Mouse (Mus musculus) forebrain, embryonic 11.5 days (tissue): ENCODE measurements around the gene St6gal1. TPM values are rescaled to one million over a fixed set of nuclear protein-coding genes. Genes with fewer than 3 reads are reported as not detected.
A peak's percentile ranks its signal among the peaks of the same experiment; 100 is the strongest.
"Not testable (repeated sequence)": the region's sequence is repeated elsewhere in the genome, so short reads cannot be mapped to it uniquely, and the experiment has no call there.

Source experiments
- ATAC-seq: fragments of 200-750 bp; cut with Nextera tagmentation; replicated peaks from 2 replicates; pipeline ENCODE4 v1.8.0; 2017; ENCODE audit warnings: moderate TSS enrichment; ENCODE audit not compliant: low FRiP score
- DNase-seq: peaks from one replicate; pipeline ENCODE4 v3.0.0-alpha.2; 2017; ENCODE audit warnings: low spot score
- H3K27ac ChIP-seq: fragments of 300-500 bp; sonication (generic); 2 replicates; pipeline ENCODE4 v1.5.1; 2014; ENCODE audit warnings: low read depth, low read length
- H3K27me3 ChIP-seq: fragments of 300-500 bp; sonication (generic); 2 replicates; pipeline ENCODE4 v1.6.1; 2014; ENCODE audit warnings: mild to moderate bottlenecking, low read length, mixed read lengths; ENCODE audit not compliant: control insufficient read depth, insufficient read depth
- H3K36me3 ChIP-seq: fragments of 300-500 bp; sonication (generic); 2 replicates; pipeline ENCODE4 v1.6.1; 2014; ENCODE audit warnings: mild to moderate bottlenecking, low read length, moderate library complexity, mixed read lengths; ENCODE audit not compliant: control insufficient read depth, insufficient read depth
- H3K4me1 ChIP-seq: fragments of 300-500 bp; sonication (generic); replicated peaks from 2 replicates; pipeline ENCODE4 v1.6.1; 2014; ENCODE audit warnings: low read length, mixed read lengths; ENCODE audit not compliant: control insufficient read depth, insufficient read depth
- H3K4me2 ChIP-seq: fragments of 300-500 bp; sonication (generic); 2 replicates; pipeline ENCODE4 v1.6.1; 2014; ENCODE audit warnings: low read depth, mild to moderate bottlenecking, low read length, moderate library complexity, mixed read lengths; ENCODE audit not compliant: severe bottlenecking
- H3K4me3 ChIP-seq: fragments of 300-500 bp; sonication (generic); 2 replicates; pipeline ENCODE4 v1.5.1; 2014; ENCODE audit warnings: low read depth, low read length
- H3K9ac ChIP-seq: fragments of 300-500 bp; sonication (generic); 2 replicates; pipeline ENCODE4 v1.6.1; 2014; ENCODE audit warnings: low read length
- H3K9me3 ChIP-seq: fragments of 300-500 bp; sonication (generic); 2 replicates; pipeline ENCODE4 v1.6.1; 2016; ENCODE audit warnings: low read length, mixed read lengths; ENCODE audit not compliant: control insufficient read depth
- WGBS: fragments of 180-500 bp; shearing (Covaris S2); extraction: QIAGEN DNeasy Blood & Tissue Kit; methylation state at CpG from one replicate; pipeline ENCODE4 v1.1.7; 2014; 5-methylcytosine and 5-hydroxymethylcytosine counted together
- polyA plus RNA-seq: library from polyadenylated mRNA; unstranded; fragments of >200 nt; fragmentation: Nextera tagmentation; extraction: Ambion mirVana; gene quantifications from 2 replicates; pipeline ENCODE4 v1.2.1, GENCODE M21; 2014

The St6gal1 gene
- polyA plus RNA-seq, result 24.7 TPM in 2 replicates

- peak within 1 kb of the TSS; percentile 97 for H3K9ac ChIP-seq
- WGBS, result under 1% methylated on average over 20 of the region's 20 CpGs
- H3K36me3 ChIP-seq, result no peaks in the 10 kb centered on the region
- H3K4me3 ChIP-seq, result peak within 1 kb of the TSS; percentile 78
- peak within 1 kb of the TSS; percentile 92 for H3K4me2 ChIP-seq
- peak within 1 kb of the TSS; percentile 71 for H3K27ac ChIP-seq
- ATAC-seq (peak; percentile 62), DNase-seq (peak; percentile 88)
- peaks cover 6% of the 10 kb centered on the region; the same call in 1 of the 2 replicates for H3K4me1 ChIP-seq
- H3K27me3 ChIP-seq, result no peaks in the 10 kb centered on the region; the same call in 1 of the 2 replicates
- H3K9me3 ChIP-seq, result no peaks in the 10 kb centered on the region
Measured at GRCm38 (mm10) chr16:23224671-23225068, at the start of gene St6gal1. Gene St6gal1, plus strand, starts transcription at chr16:23224740.

GRCm38 (mm10) chr16:23174855-23175254 lies 49.7 kb upstream of the St6gal1 start:
- DNase-seq (no peak), ATAC-seq (no peak)
- H3K4me1 ChIP-seq, result no peaks in the 10 kb centered on the region
- no peak overlapping the region for H3K27ac ChIP-seq
- no peak overlapping the region for H3K9ac ChIP-seq
- H3K27me3 ChIP-seq, result no peaks in the 10 kb centered on the region
- H3K9me3 ChIP-seq, result no peaks in the 10 kb centered on the region
- WGBS, result 90% methylated on average over 5 of the region's 5 CpGs
- no peak overlapping the region for H3K4me3 ChIP-seq
- no peak overlapping the region for H3K4me2 ChIP-seq
- no peaks in the 10 kb centered on the region for H3K36me3 ChIP-seq

GRCm38 (mm10) chr16:23175956-23176355 lies 48.6 kb upstream of the St6gal1 start:
- 68% methylated on average over 3 of the region's 3 CpGs for WGBS
- H3K36me3 ChIP-seq, result no peaks in the 10 kb centered on the region
- H3K4me3 ChIP-seq, result no peak overlapping the region
- no peak overlapping the region for H3K9ac ChIP-seq
- H3K9me3 ChIP-seq, result no peaks in the 10 kb centered on the region
- no peak overlapping the region for H3K27ac ChIP-seq
- no peaks in the 10 kb centered on the region for H3K27me3 ChIP-seq
- no peak overlapping the region for H3K4me2 ChIP-seq
- no peaks in the 10 kb centered on the region for H3K4me1 ChIP-seq
- ATAC-seq (no peak), DNase-seq (no peak)

GRCm38 (mm10) chr16:23177856-23178255 lies 46.7 kb upstream of the St6gal1 start:
- DNase-seq (no peak), ATAC-seq (no peak)
- Histone ChIP-seq H3K4me3 (no peak overlapping the region), H3K27ac (no peak overlapping the region), H3K36me3 (no peaks in the 10 kb centered on the region), H3K9ac (no peak overlapping the region), H3K4me2 (no peak overlapping the region), H3K27me3 (no peaks in the 10 kb centered on the region), H3K9me3 (no peaks in the 10 kb centered on the region), H3K4me1 (no peaks in the 10 kb centered on the region)
- WGBS, result 93% methylated on average over 2 of the region's 2 CpGs

- no peak for DNase-seq
- no peak overlapping the region for H3K4me3 ChIP-seq
- H3K27ac ChIP-seq, result no peak overlapping the region
- ATAC-seq, result no peak
- H3K27me3 ChIP-seq, result no peaks in the 10 kb centered on the region
- no peaks in the 10 kb centered on the region for H3K9me3 ChIP-seq
- H3K9ac ChIP-seq, result no peak overlapping the region
- H3K4me1 ChIP-seq, result no peaks in the 10 kb centered on the region
- H3K4me2 ChIP-seq, result no peak overlapping the region
- H3K36me3 ChIP-seq, result no peaks in the 10 kb centered on the region
- WGBS, result 96% methylated on average over 5 of the region's 5 CpGs
Measured at GRCm38 (mm10) chr16:23178796-23179195, 45.7 kb upstream of the St6gal1 start.

- not testable (repeated sequence) for ATAC-seq, H3K4me3 ChIP-seq, H3K9ac ChIP-seq, DNase-seq, H3K27ac ChIP-seq, H3K4me1 ChIP-seq, H3K9me3 ChIP-seq, H3K27me3 ChIP-seq, H3K4me2 ChIP-seq, H3K36me3 ChIP-seq
- 93% methylated on average over 18 of the region's 18 CpGs for WGBS
Measured at GRCm38 (mm10) chr16:23179436-23179835, 45.1 kb upstream of the St6gal1 start.

- no peaks in the 10 kb centered on the region for H3K27me3 ChIP-seq
- DNase-seq (no peak), ATAC-seq (no peak)
- H3K27ac ChIP-seq, result no peak overlapping the region
- H3K4me2 ChIP-seq, result no peak overlapping the region
- no peak overlapping the region for H3K4me3 ChIP-seq
- H3K9me3 ChIP-seq, result no peaks in the 10 kb centered on the region
- WGBS, result 83% methylated on average over 4 of the region's 4 CpGs
- H3K36me3 ChIP-seq, result no peaks in the 10 kb centered on the region
- H3K9ac ChIP-seq, result no peak overlapping the region
- no peaks in the 10 kb centered on the region for H3K4me1 ChIP-seq
Measured at GRCm38 (mm10) chr16:23181054-23181453, 43.5 kb upstream of the St6gal1 start.

GRCm38 (mm10) chr16:23181487-23181886 lies 43.1 kb upstream of the St6gal1 start:
- 76% methylated on average over 3 of the region's 3 CpGs for WGBS
- Histone ChIP-seq H3K4me1 (no peaks in the 10 kb centered on the region), H3K4me2 (no peak overlapping the region), H3K27ac (no peak overlapping the region), H3K9me3 (no peaks in the 10 kb centered on the region), H3K36me3 (no peaks in the 10 kb centered on the region), H3K9ac (no peak overlapping the region), H3K4me3 (no peak overlapping the region), H3K27me3 (no peaks in the 10 kb centered on the region)
- no peak for ATAC-seq
- no peak for DNase-seq

- no peak overlapping the region for H3K4me3 ChIP-seq
- H3K9ac ChIP-seq, result no peak overlapping the region
- no peaks in the 10 kb centered on the region for H3K9me3 ChIP-seq
- H3K36me3 ChIP-seq, result no peaks in the 10 kb centered on the region
- ATAC-seq, result no peak
- WGBS, result 83% methylated on average over 1 of the region's 1 CpGs
- no peak overlapping the region for H3K4me2 ChIP-seq
- H3K4me1 ChIP-seq, result no peaks in the 10 kb centered on the region
- no peaks in the 10 kb centered on the region for H3K27me3 ChIP-seq
- DNase-seq, result no peak
- no peak overlapping the region for H3K27ac ChIP-seq
Measured at GRCm38 (mm10) chr16:23181942-23182597, 42.5 kb upstream of the St6gal1 start.
